Mouse (Mus musculus) layer of hippocampus, postnatal 14 days (tissue): ENCODE results near the gene Arid1a. TPM values are rescaled to one million over a fixed set of nuclear protein-coding genes. Genes with fewer than 3 reads are reported as not detected.

Experiments
- DNase-seq, 2 experiments: peaks; one replicate each; pipeline ENCODE4 v3.0.0; 2021 to 2022; ENCODE audit warnings: low spot score in 2 of 2, mixed read lengths in 1 of 2
- total RNA-seq, 2 experiments: library from RNA; stranded (reverse); gene quantifications; 2 replicates each; pipeline ENCODE4 v1.2.3; 2021

The Arid1a gene
- total RNA-seq, 2 experiments from 2014 or later, result 75.3 to 76.5 TPM

DNA sequence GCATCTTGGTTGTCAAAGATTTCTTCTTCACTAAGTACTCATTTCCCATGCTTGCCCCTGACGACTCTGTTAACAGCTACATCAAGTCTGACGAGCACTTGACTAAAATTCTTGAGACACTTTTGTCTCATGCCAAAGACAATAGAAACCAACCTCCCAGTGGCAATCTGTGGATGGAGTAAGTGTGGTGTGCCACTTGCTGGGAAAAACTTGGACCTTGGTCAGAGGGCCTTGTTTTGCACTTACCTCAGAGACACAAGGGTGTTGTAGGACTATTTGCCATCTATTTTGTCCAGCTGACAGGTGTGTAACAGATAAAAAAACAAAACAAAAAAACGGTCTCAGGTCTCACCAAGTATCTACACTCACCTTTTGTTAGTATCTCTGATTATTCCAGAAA, 80.4 kb downstream of the Arid1a start:
- no peak for DNase-seq

DNA sequence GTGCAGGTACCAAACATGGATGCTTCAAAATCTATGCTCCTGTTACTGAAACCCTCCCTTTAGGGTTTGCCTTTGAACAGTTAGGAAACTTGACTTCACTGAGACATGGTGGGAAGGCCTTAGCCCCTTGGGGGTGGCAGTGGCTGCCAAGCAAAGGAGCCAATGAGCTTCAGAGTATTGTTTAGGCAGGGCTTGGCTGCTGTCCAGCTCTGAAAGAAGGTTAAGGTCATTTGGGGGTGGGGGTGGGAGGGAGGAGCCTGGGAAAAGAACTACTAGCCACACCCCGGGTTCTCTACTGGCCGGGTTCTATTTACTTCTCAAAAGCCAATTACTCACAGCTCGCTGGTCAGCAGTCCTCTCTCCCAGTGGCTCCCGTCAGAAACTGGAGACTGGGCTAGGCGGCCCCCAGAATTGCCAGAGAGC, 81.0 kb downstream of the Arid1a start:
- peak in 1 of 2 experiments; percentile 57 for DNase-seq

DNA sequence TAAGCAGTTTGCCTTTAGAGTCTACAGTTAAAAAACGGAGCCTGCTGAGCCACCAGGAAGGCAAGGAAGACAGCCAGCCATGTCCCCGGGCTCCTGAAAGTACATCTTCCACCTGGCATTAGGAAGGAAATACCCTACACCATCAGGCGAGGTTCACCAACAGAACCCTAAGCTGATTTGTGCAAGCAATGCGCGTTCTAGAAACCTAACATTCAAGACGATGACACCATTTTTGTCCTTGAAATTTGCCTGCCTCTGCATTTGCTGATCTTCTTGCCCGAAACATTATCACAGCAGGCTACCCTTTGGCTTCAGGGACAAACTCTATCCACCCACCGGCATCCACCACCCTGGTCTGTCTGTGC, 82.3 kb downstream of the Arid1a start:
- no peak for DNase-seq

DNA sequence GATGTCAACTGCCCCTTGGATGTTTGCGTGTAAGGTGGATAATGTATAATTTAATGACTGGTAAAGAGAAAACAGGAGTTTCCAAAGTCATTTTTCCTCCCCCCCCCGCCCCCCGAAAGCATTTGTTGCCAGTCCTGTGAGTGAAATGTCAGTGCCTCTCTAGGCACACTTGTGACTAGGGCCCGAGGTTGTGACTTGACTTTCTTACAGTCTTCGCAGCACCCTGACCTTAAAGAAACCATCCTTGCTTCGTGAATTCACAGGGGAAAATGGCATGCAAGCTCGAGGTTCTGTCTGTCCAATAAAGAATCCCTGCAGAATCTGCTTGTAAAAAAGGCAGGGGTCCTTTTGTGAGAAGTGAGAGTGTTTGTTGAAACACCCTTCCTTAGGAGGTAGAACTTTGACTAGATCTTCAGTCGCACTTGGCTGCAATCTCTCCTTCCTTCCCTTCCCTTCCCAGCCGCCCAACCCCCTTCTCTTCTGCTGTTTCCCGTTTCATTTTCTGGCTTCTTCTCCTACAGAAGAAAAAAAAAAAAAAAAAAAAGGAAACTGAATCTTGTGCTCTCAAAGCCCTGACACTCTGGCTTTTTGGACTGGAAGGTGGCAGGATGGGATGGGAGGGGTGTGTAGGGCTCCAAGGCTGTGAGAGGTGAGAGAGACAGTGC, 82.8 kb downstream of the Arid1a start:
- DNase-seq, result peak in 1 of 2 experiments; percentile 50

DNA sequence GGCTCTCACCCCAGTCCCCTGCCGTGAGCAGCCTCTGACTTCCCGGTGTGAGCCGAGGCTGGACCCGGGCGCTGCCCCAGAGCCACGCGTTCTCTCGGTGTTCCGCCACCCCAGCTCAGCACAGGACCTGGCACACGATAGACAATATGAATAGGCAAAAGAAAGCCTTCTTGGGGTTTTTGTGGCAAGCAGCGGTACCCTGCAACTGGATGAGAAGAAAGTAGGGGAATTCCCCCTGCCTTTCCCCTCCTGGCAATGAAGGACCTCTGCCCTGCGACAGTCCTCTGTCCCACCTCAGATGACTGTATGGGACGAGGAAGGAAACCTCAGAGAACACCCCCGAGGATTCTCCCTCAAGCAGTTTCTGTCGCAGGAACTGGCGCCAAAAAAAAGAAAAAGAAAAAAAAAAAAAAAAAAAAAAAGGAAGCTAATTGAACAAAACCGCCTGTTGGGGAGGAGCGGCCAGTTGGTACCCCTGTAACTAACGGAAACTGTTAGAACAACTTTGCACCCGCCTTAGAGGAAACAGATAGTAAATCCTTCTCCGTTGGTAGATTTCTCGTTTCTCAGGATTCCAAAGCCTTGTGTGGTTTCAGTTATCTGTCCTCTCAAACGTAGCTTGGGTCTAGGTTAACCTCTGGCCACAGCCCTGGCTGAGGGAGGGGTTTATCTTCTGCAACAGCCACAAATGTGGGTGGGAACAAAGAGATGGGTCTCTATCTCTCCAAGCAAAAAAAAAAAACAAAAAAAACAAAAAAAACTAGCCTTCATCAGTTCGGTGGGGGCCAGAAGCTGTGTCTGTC, 83.5 kb downstream of the Arid1a start:
- DNase-seq, result no peak

DNA sequence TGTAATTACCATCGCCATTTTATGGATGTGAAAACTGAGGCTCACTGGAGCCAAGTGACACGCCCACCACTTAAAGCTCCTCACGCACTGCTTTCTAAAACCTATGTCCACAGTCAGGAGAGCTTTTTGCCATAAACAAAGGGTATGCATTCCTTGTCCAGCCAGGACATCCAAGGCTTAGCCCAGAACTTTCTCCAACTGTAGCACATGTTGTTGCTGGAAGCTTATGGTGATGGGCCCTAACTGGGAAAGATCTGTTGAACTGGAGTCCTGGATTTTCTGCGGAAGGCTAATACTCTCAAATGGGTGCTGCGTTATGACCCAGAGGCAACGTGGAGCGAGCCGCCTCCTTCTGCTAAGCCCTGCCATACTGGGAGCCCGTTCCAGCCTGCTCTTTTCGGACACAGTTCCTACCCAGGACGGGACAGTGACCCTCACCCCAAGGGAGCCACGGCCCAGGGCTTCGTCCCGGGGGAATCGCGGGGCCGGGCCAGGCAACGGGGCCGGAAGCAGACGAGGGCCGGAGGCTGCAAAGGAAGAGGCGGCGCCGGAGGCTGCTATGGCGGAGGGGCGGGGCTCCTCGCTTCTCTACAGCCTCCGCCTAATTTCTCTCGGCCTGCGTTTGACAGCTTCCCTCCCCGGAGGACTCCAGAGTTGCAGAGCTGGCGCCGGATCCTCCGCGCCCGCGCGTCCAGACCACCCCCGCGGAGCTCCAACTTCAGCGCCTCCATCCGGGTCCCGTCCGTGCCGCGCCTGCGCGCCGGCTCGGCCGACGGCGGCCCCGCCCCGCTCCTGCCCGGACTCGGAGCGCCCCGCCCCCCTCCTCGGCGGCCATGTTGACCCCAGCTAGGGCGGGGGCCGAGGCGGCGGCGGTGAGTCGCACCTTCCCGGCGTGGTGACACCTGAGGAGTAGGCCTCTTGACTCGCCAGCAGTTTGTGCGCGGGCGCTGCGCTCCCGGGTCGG, 84.4 kb downstream of the Arid1a start, which contains the start of gene Pigv:
Pigv (minus strand) TSS at position 767 of the 964 bp plus-strand sequence.
- peak; percentile 93 to 95 for DNase-seq

DNA sequence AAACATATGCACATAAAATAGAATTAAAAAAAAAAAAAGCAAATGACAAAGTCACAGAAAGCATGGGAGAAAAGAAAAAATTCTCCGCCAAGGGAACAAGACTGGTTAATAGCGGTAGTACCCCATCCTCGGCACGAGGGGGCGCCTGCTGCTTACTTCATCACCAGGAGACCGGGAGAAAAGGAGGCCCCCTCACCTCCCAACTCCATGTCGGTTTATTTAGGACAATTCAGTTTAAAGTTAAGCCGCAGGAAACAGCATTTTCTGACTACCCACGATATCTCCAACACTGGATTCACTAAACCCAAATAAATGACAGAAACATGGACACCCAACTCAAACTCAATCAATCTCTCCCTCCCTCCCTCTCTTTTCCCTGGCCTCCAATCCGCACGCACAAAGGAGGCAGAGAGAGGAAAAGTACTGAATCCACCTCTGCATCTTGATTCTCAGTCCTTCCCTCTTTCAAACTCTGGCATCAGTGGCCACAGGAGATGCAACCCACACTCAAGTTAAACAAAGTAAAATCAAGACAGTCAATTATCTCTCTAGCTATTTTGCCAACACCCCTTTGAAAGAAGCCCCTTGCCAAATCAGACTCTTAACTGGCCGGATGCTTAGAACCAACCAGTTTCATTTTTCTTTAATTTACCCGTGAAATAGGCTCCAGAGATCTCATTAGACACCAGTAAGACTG, 85.2 kb downstream of the Arid1a start:
- peak; percentile 83 to 92 for DNase-seq

DNA sequence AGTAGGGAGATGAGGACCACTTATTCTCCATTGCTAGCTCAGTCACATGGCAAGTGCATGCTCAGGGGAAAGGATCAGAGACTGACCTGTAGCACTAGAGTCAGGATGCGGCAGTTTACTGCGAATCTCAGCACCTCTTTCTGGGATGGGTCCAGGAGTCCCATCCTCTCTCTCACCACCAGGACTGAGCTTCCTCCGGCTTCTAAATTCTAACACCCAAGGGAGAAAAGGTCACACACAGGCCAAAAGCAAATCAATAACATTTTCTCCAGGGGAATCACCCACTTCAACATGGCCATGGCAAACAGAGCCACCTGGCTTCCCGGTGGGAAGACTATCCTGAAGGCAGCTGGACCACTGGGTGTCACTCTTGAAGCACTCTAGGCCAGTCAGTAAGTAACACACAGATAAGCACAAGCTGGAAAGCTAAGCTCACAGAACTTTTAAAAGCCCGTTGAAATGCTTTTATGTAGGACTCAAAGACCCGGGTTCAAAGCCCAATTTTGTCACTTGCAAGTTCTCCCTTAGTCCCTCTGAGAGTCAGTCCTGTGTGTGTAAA, 86.8 kb downstream of the Arid1a start:
- DNase-seq, result no peak

DNA sequence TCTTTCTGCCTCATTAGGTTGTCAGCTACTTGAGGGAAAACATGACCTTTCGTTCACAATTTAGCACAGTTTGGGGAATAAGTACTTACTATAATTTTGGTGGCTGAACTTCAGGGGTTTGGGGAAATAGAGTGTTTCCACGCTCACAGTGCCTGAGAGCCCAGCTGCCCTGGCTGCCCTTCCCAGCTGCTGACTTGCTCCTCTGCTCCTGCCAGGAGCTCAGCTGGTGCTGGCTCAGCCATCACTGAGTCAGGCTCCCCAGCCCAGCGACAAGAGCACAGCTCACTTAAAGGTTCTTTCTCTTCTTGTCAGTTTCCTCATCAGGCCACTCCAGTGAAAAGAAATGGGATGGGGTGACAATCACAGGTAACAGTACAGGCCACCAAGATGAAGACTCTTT, 88.0 kb downstream of the Arid1a start:
- no peak for DNase-seq

DNA sequence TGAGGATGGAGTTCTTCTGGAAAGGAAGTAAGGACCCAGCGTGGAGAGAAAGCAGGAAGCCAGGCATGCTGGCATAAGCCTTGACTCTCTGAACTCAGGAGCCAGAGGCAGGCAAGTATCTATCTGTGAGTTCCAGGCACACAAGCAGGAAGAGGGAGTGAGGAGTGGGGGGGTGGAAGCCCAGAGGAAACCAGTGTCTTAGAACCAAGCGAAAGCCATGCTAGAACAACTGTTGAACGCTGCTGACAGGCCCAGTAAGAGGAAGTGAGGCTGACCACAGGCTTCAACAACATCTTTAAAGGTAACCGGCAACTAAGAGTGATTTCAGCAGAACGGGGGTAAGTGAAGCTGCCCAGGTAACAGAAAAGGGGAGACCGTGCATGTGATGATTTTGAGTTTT, 90.4 kb downstream of the Arid1a start:
- no peak for DNase-seq

DNA sequence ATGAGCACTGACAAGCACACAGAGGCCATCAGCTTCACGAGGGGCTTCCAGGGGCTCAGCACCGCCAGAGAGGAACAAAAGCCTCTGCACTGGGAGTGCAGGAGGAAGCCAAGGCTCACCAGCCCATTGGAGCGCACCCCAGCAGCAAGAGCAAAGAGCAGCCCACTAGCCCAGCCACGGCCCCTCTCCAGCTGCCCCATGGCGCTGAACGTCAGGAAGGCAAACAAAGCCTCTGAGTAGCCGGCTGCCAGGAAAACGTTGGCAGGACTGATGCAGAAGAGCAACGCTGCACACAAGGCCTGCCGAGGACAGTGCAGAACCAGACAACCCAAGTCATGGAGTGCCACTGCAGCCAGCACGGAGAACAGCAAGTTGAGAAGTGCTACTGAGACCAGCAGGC, 91.5 kb downstream of the Arid1a start:
- DNase-seq, result no peak

DNA sequence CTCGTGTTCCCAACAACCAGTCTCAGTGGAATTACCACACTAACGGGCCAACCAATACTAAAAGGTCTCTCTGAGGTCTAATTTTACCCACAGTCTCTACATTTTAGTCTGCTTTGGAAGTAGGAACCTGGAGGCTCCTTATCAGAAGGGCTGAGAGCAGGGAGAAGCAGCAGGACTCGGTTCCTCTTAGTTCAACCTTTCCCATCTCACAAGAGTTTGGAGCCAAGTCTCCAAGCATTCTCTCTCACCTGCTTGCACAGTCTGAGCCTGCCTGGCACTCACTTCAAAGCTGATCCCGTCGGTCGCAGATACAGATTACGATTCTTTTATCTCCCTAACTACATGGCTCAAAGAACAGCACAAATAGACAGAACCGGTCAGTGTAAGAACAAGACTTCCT, 93.6 kb downstream of the Arid1a start:
- no peak for DNase-seq

DNA sequence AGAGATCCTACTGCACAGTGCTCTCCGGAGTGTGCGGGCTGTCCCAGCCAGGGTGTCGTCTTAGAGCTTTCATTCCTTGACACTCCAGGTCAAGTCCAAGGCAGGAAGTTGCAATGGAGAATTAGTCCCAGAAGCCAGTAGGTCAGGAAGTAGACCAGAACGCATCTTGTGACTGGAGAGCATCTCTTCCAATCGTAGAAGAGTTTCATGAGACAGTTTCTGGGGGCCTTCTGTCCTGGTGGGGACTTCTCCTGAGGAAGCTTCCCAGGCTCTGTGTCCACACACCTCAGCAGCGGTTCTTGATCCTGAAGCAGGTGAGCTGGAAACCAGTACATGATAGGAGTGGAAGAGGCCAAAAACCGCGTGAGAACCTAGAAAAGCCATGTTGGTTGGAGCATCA, 94.1 kb downstream of the Arid1a start:
- DNase-seq, result no peak

DNA sequence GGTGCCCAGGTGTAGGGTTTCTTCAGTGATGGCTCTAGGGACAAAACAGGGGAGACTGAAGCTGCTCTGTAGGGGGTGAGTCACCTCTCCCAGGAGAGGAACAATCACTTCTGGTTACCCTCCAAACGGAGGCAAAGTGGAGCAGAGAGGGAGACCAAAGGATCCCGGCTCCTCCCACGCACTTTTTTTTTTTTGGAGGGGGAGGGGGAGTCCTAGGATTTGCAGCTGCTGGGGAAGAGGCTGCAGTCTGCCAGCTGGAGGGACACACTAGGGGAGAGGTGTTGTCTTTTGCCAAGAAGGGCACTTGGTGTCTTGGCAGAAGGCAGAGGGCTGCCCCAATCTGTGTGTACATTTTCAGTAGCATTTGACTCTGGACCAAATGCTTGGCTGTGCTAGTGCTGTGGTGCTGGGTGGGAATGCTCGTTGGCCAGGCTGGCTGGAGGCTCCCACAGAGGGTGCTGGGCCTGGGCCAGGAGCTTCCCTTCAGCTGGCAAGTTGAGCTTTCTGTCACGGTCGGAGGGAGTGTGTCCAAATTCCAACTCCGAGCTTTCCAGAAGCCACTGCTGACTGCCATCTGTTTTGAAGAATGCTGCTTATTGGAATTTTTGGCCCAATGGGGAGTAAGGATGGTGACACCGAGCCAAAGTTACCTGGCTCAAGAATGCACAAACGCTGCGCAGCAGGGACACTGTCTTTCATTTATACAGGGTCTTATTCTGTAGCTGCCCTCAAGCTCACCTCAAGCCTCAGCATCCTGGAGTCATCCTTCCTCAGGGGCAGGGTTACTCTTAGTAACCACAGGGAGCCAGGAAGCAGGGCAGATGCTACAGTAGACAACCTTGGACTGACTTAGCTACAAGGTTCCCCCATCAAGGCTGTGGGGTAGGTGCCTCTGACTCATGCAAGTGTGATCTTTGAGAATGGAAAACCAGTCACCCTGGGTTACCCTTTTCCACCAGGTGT, 96.1 kb downstream of the Arid1a start:
- DNase-seq, result peak; percentile 87 to 94

DNA sequence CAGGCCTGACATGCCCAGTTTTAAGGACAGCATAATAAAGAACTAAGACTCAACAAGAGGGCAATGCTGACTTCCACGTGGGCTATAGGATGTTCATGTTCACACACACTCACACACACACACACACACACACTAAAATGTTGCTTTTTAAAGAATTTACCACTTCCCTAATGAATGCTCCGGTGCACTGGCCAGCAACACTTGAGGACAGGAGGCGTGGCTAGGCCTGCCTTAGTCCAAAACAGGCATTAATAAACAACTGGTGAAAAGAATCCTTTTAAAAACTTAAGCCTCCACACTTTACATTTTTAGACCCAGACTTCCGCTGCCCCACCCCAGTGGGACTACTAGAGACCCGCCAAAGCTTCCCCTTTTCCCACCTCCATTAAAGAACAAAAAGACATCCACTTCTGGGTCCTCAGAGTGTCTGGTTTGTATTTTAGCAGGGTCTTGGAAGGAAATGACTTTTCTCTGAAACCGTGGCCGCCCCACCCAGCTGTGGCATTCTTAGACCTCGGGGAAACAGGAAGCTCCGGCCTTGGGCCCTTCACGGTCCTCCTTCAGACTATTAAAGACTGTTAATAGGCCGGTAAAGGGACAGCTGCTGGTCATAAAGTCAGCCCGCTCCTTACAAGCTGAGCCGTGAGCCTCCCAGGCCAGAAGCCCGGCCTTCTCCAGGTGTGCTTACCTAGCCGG, 96.9 kb downstream of the Arid1a start:
- DNase-seq, result no peak

DNA sequence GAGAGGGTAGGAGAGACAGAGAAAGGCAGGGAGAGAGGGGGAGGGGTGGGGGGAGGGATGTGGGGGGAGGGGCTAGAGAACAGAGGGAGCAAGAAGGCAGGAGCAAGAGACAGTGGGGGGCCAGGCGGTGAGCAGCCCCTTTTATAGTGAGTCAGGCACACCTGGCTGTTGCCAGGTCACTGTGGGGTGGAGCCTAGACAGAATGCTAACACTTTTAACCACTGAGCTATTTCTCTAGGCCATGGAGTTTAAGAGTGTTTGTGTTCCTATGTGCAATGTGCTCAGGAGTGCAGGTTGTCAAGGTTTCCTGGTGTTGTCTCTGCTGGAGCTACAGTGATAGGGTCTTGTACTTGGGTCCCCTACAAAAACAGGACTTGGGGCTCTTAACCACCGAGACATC, 97.8 kb downstream of the Arid1a start:
- DNase-seq, result no peak

DNA sequence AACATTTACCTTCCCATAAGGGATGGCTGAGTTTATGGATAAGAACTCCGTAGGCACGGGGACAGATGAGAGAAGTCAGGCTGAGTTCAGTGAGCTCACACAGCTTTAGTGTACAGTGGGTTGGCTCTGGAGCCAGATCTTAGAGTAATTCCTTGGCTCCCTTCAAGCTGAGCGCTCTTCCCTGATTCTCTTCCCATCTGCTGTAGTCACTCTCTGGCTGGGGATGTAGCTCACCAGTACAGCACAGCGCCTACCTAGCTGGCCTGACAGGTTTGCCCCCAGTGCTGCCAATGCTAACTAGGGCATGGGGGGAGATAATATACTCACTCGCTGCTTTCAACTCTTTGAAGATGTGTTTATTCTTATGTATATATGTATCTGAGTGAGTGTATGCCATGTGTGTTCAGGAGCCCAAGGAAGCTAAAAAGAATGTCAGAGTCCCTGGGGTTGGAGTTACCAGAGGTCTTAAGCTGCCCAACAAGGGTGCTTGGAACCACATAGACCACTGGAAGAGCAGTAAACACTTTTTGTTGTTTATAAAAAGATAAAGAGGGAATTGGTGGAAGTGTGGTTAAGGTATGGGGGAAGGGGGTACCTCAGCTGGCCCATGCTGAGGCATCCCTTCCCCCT, 98.6 kb downstream of the Arid1a start:
- DNase-seq, result no peak

DNA sequence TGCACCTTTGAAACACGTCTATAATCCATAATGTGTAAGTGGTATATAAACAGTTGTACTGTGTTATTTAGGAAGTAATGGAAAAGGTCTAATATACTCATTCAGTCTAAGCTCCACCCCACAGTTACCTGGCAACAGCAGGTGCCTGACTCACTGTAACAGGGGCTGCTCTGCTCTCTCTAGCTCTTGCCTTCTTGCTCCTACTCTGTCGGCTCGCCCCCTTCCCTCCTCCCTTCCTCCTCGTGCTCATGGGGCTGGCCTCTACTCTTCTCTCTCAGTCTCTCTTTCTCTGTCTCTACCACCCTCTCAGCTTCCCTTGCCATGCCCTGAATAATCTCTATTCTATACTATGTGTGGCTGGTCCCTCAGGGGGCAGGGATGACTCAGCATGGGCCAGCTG, 99.6 kb downstream of the Arid1a start:
- DNase-seq, result no peak
